Mouse (Mus musculus) C2C12 (cell line): ENCODE measurements around the gene Naxd.

Experiments used
- CEBPB ChIP-seq: IDR thresholded peaks from one replicate; pipeline ENCODE4 v1.6.1; 2011; ENCODE audit warnings: low read depth, mild to moderate bottlenecking, control low read depth, moderate library complexity
- CTCF ChIP-seq: IDR thresholded peaks from one replicate; pipeline ENCODE4 v1.5.1; 2011; ENCODE audit not compliant: control insufficient read depth, insufficient read depth, insufficient read length
- FOSL1 ChIP-seq: IDR thresholded peaks from one replicate; pipeline ENCODE4 v1.8.0; 2011; ENCODE audit warnings: mild to moderate bottlenecking, low read length; ENCODE audit not compliant: poor library complexity, insufficient read depth, severe bottlenecking
- MAX ChIP-seq: IDR thresholded peaks from one replicate; pipeline ENCODE4 v1.6.1; 2011; ENCODE audit warnings: mild to moderate bottlenecking, control low read depth
- MYOD1 ChIP-seq: IDR thresholded peaks from one replicate; pipeline ENCODE4 v1.6.1; 2011; ENCODE audit warnings: low read depth; ENCODE audit not compliant: control insufficient read depth, insufficient read length
- USF1 ChIP-seq: IDR thresholded peaks from one replicate; pipeline ENCODE4 v1.6.1; 2011; ENCODE audit warnings: low read depth, mild to moderate bottlenecking, control low read depth, moderate library complexity

DNA sequence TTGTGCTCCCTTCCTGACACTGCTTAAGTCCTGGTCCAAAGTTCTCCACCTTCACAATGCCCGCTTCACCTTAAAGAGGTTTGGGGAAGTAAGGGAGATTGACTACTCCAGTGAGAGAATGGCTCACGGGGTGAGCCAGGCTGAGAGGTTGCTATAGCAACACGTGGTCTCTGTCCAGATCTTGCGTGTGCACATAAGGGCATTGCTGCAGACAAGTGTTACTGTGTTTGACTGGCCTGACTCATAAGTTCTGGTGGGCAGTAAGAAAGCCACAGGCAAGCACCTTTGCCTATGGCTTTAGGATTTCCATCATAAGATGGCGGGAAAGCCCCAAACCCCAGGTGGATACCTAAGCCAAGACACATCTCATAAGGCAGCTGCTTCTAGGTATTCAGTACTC, 66.9 kb downstream of the Naxd start:
- TF ChIP-seq CTCF (no peak), USF1 (no peak), MAX (no peak), CEBPB (no peak), MYOD1 (no peak), FOSL1 (no peak)
